9 mouse cellular contexts compared by ENCODE assay signal in the genomic region with DNA sequence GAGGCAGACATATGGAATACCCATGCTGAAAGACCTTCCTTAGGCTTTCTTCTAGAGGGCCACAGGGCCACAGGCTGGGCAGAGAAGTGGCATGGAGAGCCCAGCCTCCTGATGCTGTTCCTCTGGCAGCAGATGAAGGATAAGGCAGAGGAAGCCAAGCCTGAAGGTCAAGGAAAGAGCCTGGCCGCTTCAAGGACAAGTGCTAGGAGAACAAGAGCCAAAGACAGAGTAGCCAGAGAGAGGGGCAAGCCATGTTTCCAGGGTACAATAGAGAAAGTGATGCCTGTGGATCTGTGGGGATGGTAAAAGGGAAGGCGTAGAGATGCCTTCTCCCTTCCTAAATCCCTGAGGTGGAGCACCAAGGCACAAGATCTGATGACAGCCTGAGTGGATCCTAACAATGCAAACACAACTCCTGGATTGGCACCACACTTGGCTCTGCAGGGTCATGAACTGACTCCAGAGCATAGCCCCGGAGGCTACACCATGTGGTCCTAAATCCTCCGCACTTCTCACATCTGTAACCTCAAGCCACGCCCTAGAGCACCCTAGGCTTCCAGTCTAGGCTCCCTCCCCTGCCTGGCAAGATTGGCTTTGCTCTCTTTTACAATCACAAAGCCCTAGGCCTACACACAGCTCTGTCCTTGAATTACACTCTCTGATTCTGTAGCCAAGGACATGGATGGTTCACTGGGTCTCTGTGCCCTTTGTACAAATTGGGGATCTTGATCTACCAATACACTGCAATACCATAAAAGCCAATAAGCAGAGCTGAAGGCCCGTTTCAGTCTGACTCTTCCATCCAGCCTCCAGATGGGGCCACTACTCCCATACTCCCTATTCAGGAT.
DNase-seq lines count a peak whose midpoint lies in the region; ATAC-seq lines count a peak whose summit lies in the region.
"Had no signal": no experiment of that assay in that cellular context is flagged by ENCODE, and none has a peak within 500 bp of the region (broad histone marks: within the 10 kb centered on the region; RNA-seq: fewer than 3 reads in every experiment).

No protein-coding gene starts in this region.

- H3K27ac ChIP-seq in heart, embryonic 10.5 days = peak overlapping the region; percentile 6; the same call in 1 of the 2 replicates
- peak overlapping the region; percentile 60 for H3K27ac ChIP-seq in lung, embryonic 16.5 days (ENCODE audit: low read length)
- peak overlapping the region; percentile 66 for H3K27ac ChIP-seq in hindbrain, embryonic 14.5 days
- H3K27ac ChIP-seq in neural tube, embryonic 15.5 days (replicated peaks) = peak overlapping the region; percentile 38
- H3K27ac ChIP-seq: limb, embryonic 13.5 days had no signal

- WGBS in heart, embryonic 10.5 days = 63% methylated on average over 6 of the region's 6 CpGs
- 64% methylated on average over 6 of the region's 6 CpGs for WGBS in lung, embryonic 16.5 days
- WGBS in hindbrain, embryonic 14.5 days = 72% methylated on average over 6 of the region's 6 CpGs
- 67% methylated on average over 6 of the region's 6 CpGs for WGBS in neural tube, embryonic 15.5 days

- H3K4me1 ChIP-seq in heart, embryonic 10.5 days = peaks cover 75% of the 10 kb centered on the region
- H3K4me1 ChIP-seq in lung, embryonic 16.5 days (replicated peaks; ENCODE audit: control insufficient read depth, insufficient read depth, low read length) = peaks cover 21% of the 10 kb centered on the region
- peaks cover 67% of the 10 kb centered on the region for H3K4me1 ChIP-seq in hindbrain, embryonic 14.5 days (replicated peaks; ENCODE audit: control insufficient read depth, insufficient read depth, low read length)
- peaks cover 61% of the 10 kb centered on the region for H3K4me1 ChIP-seq in neural tube, embryonic 15.5 days

- no peak overlapping the region for H3K4me2 ChIP-seq in lung, embryonic 16.5 days (ENCODE audit: low read depth, low read length)
- no peak overlapping the region for H3K4me2 ChIP-seq in hindbrain, embryonic 14.5 days (replicated peaks)
- no peak overlapping the region for H3K4me2 ChIP-seq in neural tube, embryonic 15.5 days
- H3K4me2 ChIP-seq: limb, embryonic 13.5 days had no signal

- H3K4me3 ChIP-seq in heart, embryonic 10.5 days = no peak overlapping the region
- H3K4me3 ChIP-seq in lung, embryonic 16.5 days (ENCODE audit: low read length) = no peak overlapping the region
- no peak overlapping the region for H3K4me3 ChIP-seq in hindbrain, embryonic 14.5 days (replicated peaks; ENCODE audit: low read length)
- H3K4me3 ChIP-seq in neural tube, embryonic 15.5 days (replicated peaks) = no peak overlapping the region
- H3K4me3 ChIP-seq: limb, embryonic 13.5 days had no signal

- no peak; the same call in 1 of the 2 replicates for ATAC-seq in lung, embryonic 16.5 days (ENCODE audit: low read depth)
- ATAC-seq in hindbrain, embryonic 14.5 days (ENCODE audit: low FRiP score) = no peak
- no peak for ATAC-seq in neural tube, embryonic 15.5 days (ENCODE audit: low FRiP score)
- ATAC-seq in inflammation-experienced regulatory T-cells, adult 6 months = no peak

- no peaks in the 10 kb centered on the region for H3K27me3 ChIP-seq in heart, embryonic 10.5 days (ENCODE audit: insufficient read depth, poor library complexity, severe bottlenecking)
- no peaks in the 10 kb centered on the region for H3K27me3 ChIP-seq in lung, embryonic 16.5 days (ENCODE audit: control insufficient read depth, insufficient read depth, low read depth, low read length)
- no peaks in the 10 kb centered on the region for H3K27me3 ChIP-seq in hindbrain, embryonic 14.5 days (ENCODE audit: control insufficient read depth, insufficient read depth, low read length)
- no peaks in the 10 kb centered on the region for H3K27me3 ChIP-seq in neural tube, embryonic 15.5 days (replicated peaks)
- H3K27me3 ChIP-seq: limb, embryonic 13.5 days had no signal

- H3K36me3 ChIP-seq in heart, embryonic 10.5 days = 0 out of 2 replicates have a peak, but pooled peaks cover 11% of the 10 kb centered on the region
- H3K36me3 ChIP-seq in lung, embryonic 16.5 days (ENCODE audit: control insufficient read depth, insufficient read depth, low read length) = no peaks in the 10 kb centered on the region
- H3K36me3 ChIP-seq in hindbrain, embryonic 14.5 days (replicated peaks; ENCODE audit: control insufficient read depth, insufficient read depth) = no peaks in the 10 kb centered on the region
- no peaks in the 10 kb centered on the region for H3K36me3 ChIP-seq in neural tube, embryonic 15.5 days
- H3K36me3 ChIP-seq: limb, embryonic 13.5 days had no signal

- no peaks in the 10 kb centered on the region for H3K9me3 ChIP-seq in heart, embryonic 10.5 days
- no peaks in the 10 kb centered on the region for H3K9me3 ChIP-seq in lung, embryonic 16.5 days (ENCODE audit: control insufficient read depth, low read length)
- H3K9me3 ChIP-seq in hindbrain, embryonic 14.5 days (ENCODE audit: control insufficient read depth, low read length) = no peaks in the 10 kb centered on the region
- H3K9me3 ChIP-seq in neural tube, embryonic 15.5 days (replicated peaks) = no peaks in the 10 kb centered on the region
- H3K9me3 ChIP-seq: limb, embryonic 13.5 days had no signal

- 0 out of 2 replicates have a peak overlapping the region, but pooled peaks have one; percentile 5 for H3K9ac ChIP-seq in lung, embryonic 16.5 days (ENCODE audit: low read length)
- H3K9ac ChIP-seq in hindbrain, embryonic 14.5 days = no peak overlapping the region
- H3K9ac ChIP-seq in neural tube, embryonic 15.5 days (replicated peaks) = no peak overlapping the region
- H3K9ac ChIP-seq: limb, embryonic 13.5 days had no signal

- DNase-seq in heart, embryonic 10.5 days (ENCODE audit: low spot score) = no peak
- DNase-seq in heart, postnatal 10 days = no peak
- DNase-seq in lung, postnatal 10 days = no peak
- no peak for DNase-seq in hindbrain, embryonic 14.5 days (ENCODE audit: low spot score)
- DNase-seq in ovary, postnatal 14 days (ENCODE audit: low spot score) = no peak

- intact Hi-C loops in heart, postnatal 10 days (cut with DNase I) = loop anchor here (10.0 kb wide), 1 partner anchor 261 kb away; no protein-coding TSS in a partner anchor

Comparison
In these comparisons a context has a peak if more than half of its experiments do, and no peak if none do; other contexts are left out.
1. H3K27ac ChIP-seq: peak in every context shown above with its lines; median percentile 66 in hindbrain, embryonic 14.5 days; 60 in lung, embryonic 16.5 days; 38 in neural tube, embryonic 15.5 days; 6 in heart, embryonic 10.5 days.